Mouse (Mus musculus) adrenal gland, postnatal 14 days (tissue): ENCODE measurements at regions not wholly inside any gene's neighbourhood (a gene's known extent, or its start where the extent isn't known, plus 50 kb on each side); places are given as distances from the start of the nearest gene placed in this dataset.

Source experiments
- DNase-seq: peaks from one replicate; pipeline ENCODE4 v3.0.0; 2021; ENCODE audit warnings: mixed read lengths

- no peak for DNase-seq
These were observed 873.2 kb downstream of the Slc22a22 start for GRCm38 (mm10) chr15:56604266-56604665.

GRCm38 (mm10) chr15:56592656-56593055 is 884.8 kb downstream of the Slc22a22 start:
- no peak for DNase-seq

GRCm38 (mm10) chr15:56580745-56581515 is 896.5 kb downstream of the Slc22a22 start:
- DNase-seq, result no peak

GRCm38 (mm10) chr15:56563192-56563591 is 914.2 kb downstream of the Slc22a22 start:
- DNase-seq, result no peak

GRCm38 (mm10) chr15:56562785-56563184 is 914.6 kb downstream of the Slc22a22 start:
- no peak for DNase-seq

- DNase-seq, result no peak
These were observed 915.3 kb downstream of the Slc22a22 start for GRCm38 (mm10) chr15:56562143-56562542.

- DNase-seq, result peak; percentile 59
These were observed 923.0 kb downstream of the Slc22a22 start for GRCm38 (mm10) chr15:56554386-56554785.

- DNase-seq, result no peak
These were observed 923.6 kb downstream of the Slc22a22 start for GRCm38 (mm10) chr15:56553851-56554250.

- no peak for DNase-seq
These were observed 945.9 kb downstream of the Slc22a22 start for GRCm38 (mm10) chr15:56531529-56531928.

- DNase-seq, result no peak
These were observed 959.0 kb downstream of the Slc22a22 start for GRCm38 (mm10) chr15:56518379-56518778.

- DNase-seq, result no peak
These were observed 961.3 kb downstream of the Slc22a22 start for GRCm38 (mm10) chr15:56516095-56516494.

- DNase-seq, result no peak
These were observed 978.7 kb downstream of the Slc22a22 start for GRCm38 (mm10) chr15:56498774-56499173.

- no peak for DNase-seq
These were observed 979.7 kb downstream of the Slc22a22 start for GRCm38 (mm10) chr15:56497757-56498156.

- DNase-seq, result no peak
These were observed 981.1 kb downstream of the Slc22a22 start for GRCm38 (mm10) chr15:56496355-56496754.

GRCm38 (mm10) chr15:56485931-56486330 is 991.5 kb downstream of the Slc22a22 start:
- no peak for DNase-seq

GRCm38 (mm10) chr15:56484693-56485092 is 992.7 kb downstream of the Slc22a22 start:
- DNase-seq, result no peak

GRCm38 (mm10) chr15:56479682-56480081 is 997.7 kb downstream of the Slc22a22 start:
- DNase-seq, result no peak

- DNase-seq, result no peak
These were observed 998.4 kb downstream of the Slc22a22 start for GRCm38 (mm10) chr15:56479015-56479414.

- no peak for DNase-seq
These were observed 1003.7 kb downstream of the Slc22a22 start for GRCm38 (mm10) chr15:56473679-56474078.

GRCm38 (mm10) chr15:56451881-56452280 is 1025.5 kb downstream of the Slc22a22 start:
- DNase-seq, result no peak

- DNase-seq, result no peak
These were observed 1029.3 kb downstream of the Slc22a22 start for GRCm38 (mm10) chr15:56448015-56448645.

GRCm38 (mm10) chr15:56440171-56440570 is 1037.3 kb downstream of the Slc22a22 start:
- DNase-seq, result no peak

GRCm38 (mm10) chr15:56438370-56438769 is 1039.1 kb downstream of the Slc22a22 start:
- DNase-seq, result no peak

- no peak for DNase-seq
These were observed 1041.3 kb downstream of the Slc22a22 start for GRCm38 (mm10) chr15:56436131-56436530.
